Mouse (Mus musculus): ENCODE data around the gene Gm6377. TPM values are rescaled to one million over a fixed set of nuclear protein-coding genes. Genes with fewer than 3 reads are reported as not detected.

The Gm6377 gene
- polyA plus RNA-seq, 1 experiment from 2014 or later: 0.06 TPM

DNA sequence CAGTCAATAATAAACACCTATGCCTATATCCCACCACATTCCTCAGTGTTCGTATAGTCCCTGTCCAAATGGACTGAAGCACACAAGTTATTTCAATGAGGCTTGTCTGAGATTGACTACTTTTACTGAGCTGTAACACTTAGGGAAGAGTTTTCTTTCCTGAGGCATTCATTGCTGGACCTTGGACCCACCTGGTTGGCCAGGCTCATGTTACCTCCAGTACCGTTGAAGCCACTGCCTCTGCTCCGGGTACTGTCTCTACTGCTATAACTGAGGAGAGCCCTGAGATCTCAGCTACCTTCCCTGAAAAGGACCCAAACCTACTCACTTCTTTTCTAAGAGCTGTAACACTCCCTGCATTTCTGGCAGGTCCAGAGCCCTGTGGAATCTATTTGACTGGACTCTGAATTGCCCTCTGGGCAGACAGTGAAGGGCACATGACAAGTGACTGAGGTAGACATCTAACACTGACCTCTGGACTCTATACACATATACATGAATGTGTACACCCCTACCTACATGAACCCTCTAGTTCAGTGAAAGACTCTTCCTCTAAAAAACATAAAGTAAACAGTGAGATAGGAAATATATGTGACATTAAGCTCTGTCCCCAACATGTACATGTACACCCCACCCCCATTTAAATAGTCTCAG lies 39.0 kb downstream of the Gm6377 start:
- WGBS: 93% methylated on average over 3 of the region's 3 CpGs
- H3K9me3 ChIP-seq (replicated peaks): no peaks in the 10 kb centered on the region
- H3K27me3 ChIP-seq (ENCODE audit: low read depth, poor library complexity, severe bottlenecking): no peaks in the 10 kb centered on the region
- no peaks in the 10 kb centered on the region for H3K4me1 ChIP-seq
- H3K36me3 ChIP-seq: no peaks in the 10 kb centered on the region
- no peak overlapping the region for H3K27ac ChIP-seq (replicated peaks)
- H3K4me3 ChIP-seq: no peak overlapping the region
- DNase-seq (ENCODE audit: low spot score): no peak

DNA sequence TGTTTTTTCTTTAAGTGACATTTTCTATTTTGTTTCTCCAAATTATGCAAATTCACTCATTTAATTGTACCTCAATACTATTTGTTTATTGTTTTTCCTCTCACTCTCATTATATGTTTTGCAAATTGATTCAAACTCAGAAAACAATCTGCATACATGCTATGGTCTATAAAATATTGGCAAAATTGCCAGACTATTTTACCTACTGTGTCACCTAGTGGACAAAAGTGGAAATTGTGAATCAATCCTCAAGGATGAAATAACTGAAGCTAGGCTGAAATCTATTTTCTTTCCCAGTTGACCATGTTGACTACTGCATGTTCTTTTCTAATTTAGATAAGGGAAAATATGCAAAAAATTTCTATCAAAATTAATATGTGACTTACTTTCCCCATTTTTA lies 41.6 kb downstream of the Gm6377 start:
- Histone ChIP-seq H3K27me3 (ENCODE audit: low read depth, poor library complexity, severe bottlenecking) (no peaks in the 10 kb centered on the region), H3K9me3 (replicated peaks) (no peaks in the 10 kb centered on the region), H3K4me3 (no peak overlapping the region), H3K4me1 (no peaks in the 10 kb centered on the region), H3K36me3 (no peaks in the 10 kb centered on the region), H3K27ac (replicated peaks) (no peak overlapping the region)
- DNase-seq (ENCODE audit: low spot score): no peak

Other genes with a start within 250 kb of the Gm6377 start
- gene Hmgn5, start 183.4 kb upstream of the Gm6377 start, polyA plus RNA-seq (2016; fragmentation: Nextera tagmentation; extraction: Ambion mirVana): 22.8 and 26.5 TPM in 2 replicates
- 148 and 175 TPM in 2 replicates for gene Sh3bgrl, start 101.4 kb upstream of the Gm6377 start, polyA plus RNA-seq (2016; fragmentation: Nextera tagmentation; extraction: Ambion mirVana)

Data from midbrain, embryonic 10.5 days (tissue).